In the genomic region with DNA sequence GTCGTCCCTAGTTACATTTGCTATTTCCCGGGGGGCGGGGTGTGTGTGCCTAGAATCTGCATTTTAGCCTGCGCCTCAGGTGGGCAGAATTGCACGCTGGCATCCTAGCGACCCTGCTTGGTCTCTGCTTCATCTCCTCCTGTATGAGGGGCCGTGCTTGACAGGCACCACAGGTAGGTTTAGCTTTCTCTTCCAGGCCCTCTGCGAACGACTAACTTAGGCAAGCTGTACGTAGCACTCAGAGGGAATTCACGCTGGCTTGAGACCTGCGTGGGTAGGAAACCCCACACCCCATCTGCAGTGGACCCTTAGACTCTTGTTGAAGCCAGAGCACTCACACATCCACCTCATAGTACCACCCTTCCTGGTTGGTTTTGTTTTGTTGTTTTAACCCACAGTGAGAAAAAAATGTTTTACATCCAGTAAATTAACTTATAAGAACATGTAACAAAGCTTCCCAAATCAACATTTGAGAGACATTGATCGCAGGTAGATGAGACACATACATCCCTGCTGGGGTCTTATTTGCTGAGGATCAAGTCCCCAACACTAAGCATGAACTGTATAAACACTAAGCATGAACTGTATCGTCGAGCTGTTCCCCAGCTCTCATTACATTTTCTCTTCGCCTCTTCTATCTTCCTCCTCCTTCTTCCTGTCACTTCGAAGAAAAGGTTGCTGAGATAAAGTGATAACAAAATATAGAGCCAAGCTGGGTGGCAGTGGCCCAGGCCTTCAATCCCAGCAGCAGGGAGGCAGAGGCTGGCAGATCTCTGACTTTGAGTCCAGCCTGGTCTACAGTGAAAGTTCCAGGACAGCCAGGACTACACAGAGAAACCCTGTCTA, we compare ENCODE assay signal across 8 mouse cellular contexts. TPM values are rescaled to one million over a fixed set of nuclear protein-coding genes. Genes with fewer than 3 reads are reported as not detected.
DNase-seq lines count a peak whose midpoint lies in the region; ATAC-seq and TF ChIP-seq lines count a peak whose summit lies in the region.

No protein-coding gene starts in this region.

- no peaks in the 10 kb centered on the region for H3K9me3 ChIP-seq in heart, embryonic 15.5 days (replicated peaks)
- no peaks in the 10 kb centered on the region for H3K9me3 ChIP-seq in hindbrain, embryonic 12.5 days (replicated peaks)
- H3K9me3 ChIP-seq in midbrain, embryonic 14.5 days (ENCODE audit: control insufficient read depth, low read length), result no peaks in the 10 kb centered on the region

- 23% methylated on average over 17 of the region's 17 CpGs for WGBS in heart, embryonic 15.5 days
- 19% methylated on average over 17 of the region's 17 CpGs for WGBS in bone marrow, adult 2 months
- WGBS in hindbrain, embryonic 12.5 days, result 30% methylated on average over 17 of the region's 17 CpGs
- WGBS in midbrain, embryonic 14.5 days, result 35% methylated on average over 17 of the region's 17 CpGs

- H3K4me3 ChIP-seq in heart, embryonic 15.5 days, result peak overlapping the region; percentile 65
- peak overlapping the region; percentile 83 for H3K4me3 ChIP-seq in bone marrow, adult 2 months (replicated peaks; ENCODE audit: control insufficient read depth, low read depth, low read length)
- H3K4me3 ChIP-seq in hindbrain, embryonic 12.5 days, result peak overlapping the region; percentile 87
- H3K4me3 ChIP-seq in midbrain, embryonic 14.5 days (replicated peaks; ENCODE audit: low read depth, low read length), result peak overlapping the region; percentile 88

- no peaks in the 10 kb centered on the region for H3K36me3 ChIP-seq in heart, embryonic 15.5 days
- no peaks in the 10 kb centered on the region; the same call in 1 of the 2 replicates for H3K36me3 ChIP-seq in hindbrain, embryonic 12.5 days
- H3K36me3 ChIP-seq in midbrain, embryonic 14.5 days (ENCODE audit: control insufficient read depth, insufficient read depth, low read length), result no peaks in the 10 kb centered on the region

- H3K9ac ChIP-seq in heart, embryonic 15.5 days, result peak overlapping the region; percentile 73
- peak overlapping the region; percentile 69 for H3K9ac ChIP-seq in hindbrain, embryonic 12.5 days
- H3K9ac ChIP-seq in midbrain, embryonic 14.5 days (replicated peaks; ENCODE audit: low read length), result peak overlapping the region; percentile 64

- H3K27me3 ChIP-seq in heart, embryonic 15.5 days, result peaks cover 10% of the 10 kb centered on the region
- peaks cover 5% of the 10 kb centered on the region for H3K27me3 ChIP-seq in hindbrain, embryonic 12.5 days
- H3K27me3 ChIP-seq in midbrain, embryonic 14.5 days (ENCODE audit: control insufficient read depth, insufficient read depth, low read length), result no peaks in the 10 kb centered on the region

- H3K4me1 ChIP-seq in heart, embryonic 15.5 days (replicated peaks), result peaks cover 29% of the 10 kb centered on the region
- H3K4me1 ChIP-seq in bone marrow, adult 2 months (ENCODE audit: control insufficient read depth, insufficient read depth, low read length), result peaks cover 6% of the 10 kb centered on the region
- H3K4me1 ChIP-seq in hindbrain, embryonic 12.5 days, result peaks cover 33% of the 10 kb centered on the region
- H3K4me1 ChIP-seq in midbrain, embryonic 14.5 days (ENCODE audit: control insufficient read depth, insufficient read depth, low read length), result peaks cover 19% of the 10 kb centered on the region

- no peak for TF ChIP-seq CTCF in bone marrow, adult 2 months (IDR thresholded peaks at IDR 0.05; ENCODE audit: control insufficient read depth, insufficient read depth, low read length)

- TF ChIP-seq POLR2A in bone marrow, adult 2 months (IDR thresholded peaks at IDR 0.05; ENCODE audit: borderline replicate concordance, control insufficient read depth, low read depth, low read length), result no peak

- no peak for ATAC-seq in heart, embryonic 15.5 days (replicated peaks; ENCODE audit: insufficient number of reproducible peaks, insufficient read depth, low FRiP score, low read depth)
- 0 out of 2 replicates have a peak, but pooled peaks have one; percentile 0 for ATAC-seq in hindbrain, embryonic 12.5 days (ENCODE audit: low FRiP score)
- no peak for ATAC-seq in midbrain, embryonic 14.5 days (ENCODE audit: low FRiP score, low TSS enrichment)

- peak overlapping the region; percentile 88 for H3K27ac ChIP-seq in heart, embryonic 15.5 days
- H3K27ac ChIP-seq in bone marrow, adult 2 months (ENCODE audit: control insufficient read depth, insufficient read depth, low read depth, low read length, poor library complexity), result peak overlapping the region; percentile 94
- H3K27ac ChIP-seq in hindbrain, embryonic 12.5 days, result peak overlapping the region; percentile 80
- peak overlapping the region; percentile 83 for H3K27ac ChIP-seq in midbrain, embryonic 14.5 days (replicated peaks; ENCODE audit: low read depth, low read length)

- H3K4me2 ChIP-seq in heart, embryonic 15.5 days, result peak overlapping the region; percentile 82
- peak overlapping the region; percentile 81 for H3K4me2 ChIP-seq in hindbrain, embryonic 12.5 days (replicated peaks)
- peak overlapping the region; percentile 86 for H3K4me2 ChIP-seq in midbrain, embryonic 14.5 days (ENCODE audit: low read length)

- no peak for DNase-seq in heart, adult 18-20 months
- DNase-seq in midbrain, embryonic 14.5 days, result no peak
- DNase-seq in adrenal gland, postnatal 14 days, result no peak
- no peak for DNase-seq in urinary bladder, postnatal 36 days (ENCODE audit: low spot score in 2 of 2)
- DNase-seq in right cerebral cortex, adult 2 months (ENCODE audit: low spot score in 2 of 2), result no peak

RNA-seq across cellular contexts. Expression of a gene that starts 4.1 kb away (rescaled TPM):
- 12.9 and 18.2 TPM in 2 replicates for polyA plus RNA-seq in heart, embryonic 15.5 days (2015; fragmentation: Nextera tagmentation; extraction: Ambion mirVana)
- 10 to 100 TPM in 1 of 2 experiments, 1 to 10 TPM in 1; 7.4 to 10.3 TPM for total RNA-seq in heart, adult 18-20 months (2021)
- 14.6 and 16.9 TPM in 2 replicates for polyA plus RNA-seq in bone marrow, adult 2 months (2011; ENCODE audit: insufficient read depth, insufficient read length, low replicate concordance, missing spikeins)
- polyA plus RNA-seq in hindbrain, embryonic 12.5 days (2016; fragmentation: Nextera tagmentation; extraction: Ambion mirVana), result 19.0 and 20.8 TPM in 2 replicates
- 12.3 and 17.2 TPM in 2 replicates for polyA plus RNA-seq in midbrain, embryonic 14.5 days (2014; fragmentation: Nextera tagmentation; extraction: Ambion mirVana)
- 15.5 and 18.3 TPM in 2 replicates for total RNA-seq in adrenal gland, postnatal 14 days (2021)

RNA-seq across cellular contexts. Expression of a gene that starts 34.6 kb away (rescaled TPM):
- 0.09 and 0.15 TPM in 2 replicates for polyA plus RNA-seq in heart, embryonic 15.5 days (2015; fragmentation: Nextera tagmentation; extraction: Ambion mirVana)
- total RNA-seq in heart, adult 18-20 months (2021), result under 1 TPM in 1 of 2 experiments, not detected in 1; 0.21 TPM
- 1.00 TPM in 1 of 2 replicates, not detected in the other for polyA plus RNA-seq in bone marrow, adult 2 months (2011; ENCODE audit: insufficient read depth, insufficient read length, low replicate concordance, missing spikeins)
- polyA plus RNA-seq in hindbrain, embryonic 12.5 days (2016; fragmentation: Nextera tagmentation; extraction: Ambion mirVana), result 0.26 and 0.46 TPM in 2 replicates
- polyA plus RNA-seq in midbrain, embryonic 14.5 days (2014; fragmentation: Nextera tagmentation; extraction: Ambion mirVana), result 0.15 TPM in 1 of 2 replicates, not detected in the other
- total RNA-seq in adrenal gland, postnatal 14 days (2021), result 0.22 and 0.30 TPM in 2 replicates

RNA-seq across cellular contexts. Expression of a gene that starts 34.8 kb away (rescaled TPM):
- 65.2 and 74.8 TPM in 2 replicates for polyA plus RNA-seq in heart, embryonic 15.5 days (2015; fragmentation: Nextera tagmentation; extraction: Ambion mirVana)
- total RNA-seq in heart, adult 18-20 months (2021), result 10 to 100 TPM; 16.7 to 17.4 TPM
- polyA plus RNA-seq in bone marrow, adult 2 months (2011; ENCODE audit: insufficient read depth, insufficient read length, low replicate concordance, missing spikeins), result 65.6 and 132 TPM in 2 replicates
- polyA plus RNA-seq in hindbrain, embryonic 12.5 days (2016; fragmentation: Nextera tagmentation; extraction: Ambion mirVana), result 21.5 and 22.5 TPM in 2 replicates
- 18.9 and 20.9 TPM in 2 replicates for polyA plus RNA-seq in midbrain, embryonic 14.5 days (2014; fragmentation: Nextera tagmentation; extraction: Ambion mirVana)
- total RNA-seq in adrenal gland, postnatal 14 days (2021), result 28.3 and 31.9 TPM in 2 replicates

RNA-seq across cellular contexts. Expression of a gene that starts 50.7 kb away (rescaled TPM):
- polyA plus RNA-seq in heart, embryonic 15.5 days (2015; fragmentation: Nextera tagmentation; extraction: Ambion mirVana), result 1.7 and 2.9 TPM in 2 replicates
- total RNA-seq in heart, adult 18-20 months (2021), result 1 to 10 TPM in 1 of 2 experiments, under 1 TPM in 1; 0.79 to 2.2 TPM
- not detected in 2 replicates for polyA plus RNA-seq in bone marrow, adult 2 months (2011; ENCODE audit: insufficient read depth, insufficient read length, low replicate concordance, missing spikeins)
- 0.53 and 1.5 TPM in 2 replicates for polyA plus RNA-seq in hindbrain, embryonic 12.5 days (2016; fragmentation: Nextera tagmentation; extraction: Ambion mirVana)
- 0.16 and 0.24 TPM in 2 replicates for polyA plus RNA-seq in midbrain, embryonic 14.5 days (2014; fragmentation: Nextera tagmentation; extraction: Ambion mirVana)
- 0.37 TPM in 1 of 2 replicates, not detected in the other for total RNA-seq in adrenal gland, postnatal 14 days (2021)

RNA-seq across cellular contexts. Expression of a gene that starts 51.1 kb away (rescaled TPM):
- polyA plus RNA-seq in heart, embryonic 15.5 days (2015; fragmentation: Nextera tagmentation; extraction: Ambion mirVana), result 14.7 and 20.3 TPM in 2 replicates
- total RNA-seq in heart, adult 18-20 months (2021), result 10 to 100 TPM; 15.4 TPM
- 3.0 and 6.7 TPM in 2 replicates for polyA plus RNA-seq in bone marrow, adult 2 months (2011; ENCODE audit: insufficient read depth, insufficient read length, low replicate concordance, missing spikeins)
- 21.2 and 23.9 TPM in 2 replicates for polyA plus RNA-seq in hindbrain, embryonic 12.5 days (2016; fragmentation: Nextera tagmentation; extraction: Ambion mirVana)
- polyA plus RNA-seq in midbrain, embryonic 14.5 days (2014; fragmentation: Nextera tagmentation; extraction: Ambion mirVana), result 11.3 and 15.6 TPM in 2 replicates
- 15.9 and 18.3 TPM in 2 replicates for total RNA-seq in adrenal gland, postnatal 14 days (2021)
